Mouse (Mus musculus) heart, embryonic 10.5 days (tissue): ENCODE measurements around the gene 2410131K14Rik. TPM values are rescaled to one million over a fixed set of nuclear protein-coding genes. Genes with fewer than 3 reads are reported as not detected.
A peak's percentile ranks its signal among the peaks of the same experiment; 100 is the strongest.

ENCODE experiments used
- DNase-seq: peaks from one replicate; pipeline ENCODE4 v3.0.0-alpha.2; 2017; ENCODE audit warnings: low spot score
- H3K27ac ChIP-seq: fragments of 300-500 bp; sonication (generic); 2 replicates; pipeline ENCODE4 v1.5.1; 2016; ENCODE audit warnings: mild to moderate bottlenecking
- H3K27me3 ChIP-seq: fragments of 300-500 bp; sonication (generic); 2 replicates; pipeline ENCODE4 v1.6.1; 2016; ENCODE audit warnings: mild to moderate bottlenecking; ENCODE audit not compliant: poor library complexity, insufficient read depth, severe bottlenecking
- H3K36me3 ChIP-seq: fragments of 300-500 bp; sonication (generic); 2 replicates; pipeline ENCODE4 v1.6.1; 2016; ENCODE audit warnings: mild to moderate bottlenecking, moderate library complexity
- H3K4me1 ChIP-seq: fragments of 300-500 bp; sonication (generic); 2 replicates; pipeline ENCODE4 v1.6.1; 2016; ENCODE audit warnings: mild to moderate bottlenecking
- H3K4me3 ChIP-seq: fragments of 300-500 bp; sonication (generic); 2 replicates; pipeline ENCODE4 v1.5.1; 2016; ENCODE audit warnings: mild to moderate bottlenecking, moderate library complexity
- H3K9me3 ChIP-seq: fragments of 300-500 bp; sonication (generic); 2 replicates; pipeline ENCODE4 v1.6.1; 2016; ENCODE audit warnings: mild to moderate bottlenecking, moderate library complexity
- WGBS: fragments of 180-500 bp; shearing (Covaris S2); methylation state at CpG from one replicate; pipeline ENCODE4 v1.1.7; 2016; 5-methylcytosine and 5-hydroxymethylcytosine counted together
- polyA plus RNA-seq: library from polyadenylated mRNA; unstranded; fragments of >200 nt; fragmentation: Nextera tagmentation; extraction: Ambion mirVana; gene quantifications from 2 replicates; pipeline ENCODE4 v1.2.1, GENCODE M21; 2016

2410131K14Rik gene
- polyA plus RNA-seq, 1 experiment from 2014 or later = 9.3 TPM

DNA sequence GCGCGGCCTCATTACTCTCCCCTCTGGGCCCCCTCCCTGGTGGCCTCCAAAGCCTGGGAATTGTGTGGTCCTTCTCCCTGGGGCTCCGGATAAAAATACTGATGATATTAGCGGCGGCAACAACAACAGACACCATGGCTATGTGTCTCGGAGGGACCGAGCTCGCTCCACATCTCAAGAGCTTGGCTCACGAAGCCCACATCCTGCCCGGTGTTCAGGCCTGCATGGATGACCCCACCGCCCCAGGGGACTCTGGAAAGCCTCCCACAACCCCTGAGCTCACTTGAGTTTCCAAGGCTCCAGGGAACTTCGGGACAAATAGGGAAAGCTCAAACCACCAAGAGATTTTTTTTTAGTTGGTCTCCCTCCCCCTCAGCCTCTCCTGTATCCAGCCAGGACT, 5.4 kb upstream of the 2410131K14Rik start:
- no peaks in the 10 kb centered on the region for H3K9me3 ChIP-seq
- no peak for DNase-seq
- H3K36me3 ChIP-seq = peaks cover 20% of the 10 kb centered on the region
- peaks cover 6% of the 10 kb centered on the region; the same call in 1 of the 2 replicates for H3K4me1 ChIP-seq
- H3K4me3 ChIP-seq = no peak overlapping the region
- no peaks in the 10 kb centered on the region for H3K27me3 ChIP-seq
- WGBS = 83% methylated on average over 12 of the region's 12 CpGs
- no peak overlapping the region for H3K27ac ChIP-seq

DNA sequence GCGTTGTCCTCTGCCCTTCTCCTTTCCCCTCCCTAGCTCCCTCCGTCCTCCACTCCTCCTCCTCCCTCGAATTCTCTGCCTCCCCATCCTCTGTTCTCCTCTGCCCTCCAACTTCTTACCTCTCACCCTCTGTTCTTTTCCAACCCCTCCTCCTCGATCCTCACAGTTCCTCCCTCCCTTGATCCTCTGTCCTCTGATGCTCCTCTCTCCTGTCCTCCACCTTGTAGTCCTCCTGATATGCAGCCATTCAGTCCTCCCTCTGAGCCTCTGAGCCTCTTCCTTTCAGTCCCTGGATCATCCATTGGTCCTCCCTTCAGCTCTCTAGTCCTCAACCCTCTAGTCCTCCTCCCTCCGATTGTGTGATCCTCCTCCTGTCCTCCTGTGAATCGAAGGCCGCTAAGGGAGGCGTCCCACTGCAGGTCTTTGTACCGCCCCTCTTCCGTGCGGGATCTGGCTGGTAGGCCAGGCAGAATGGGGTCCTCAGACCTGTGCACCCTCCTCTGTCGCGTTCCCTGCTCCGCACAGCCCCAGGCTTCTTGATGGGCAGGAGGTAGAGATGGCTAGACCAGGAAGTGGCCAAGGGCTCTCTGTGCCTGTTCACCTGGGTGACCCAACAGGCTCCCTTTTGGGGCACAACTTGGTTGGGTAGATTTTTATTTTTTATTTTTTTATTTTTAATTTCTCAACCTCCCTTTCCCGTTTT, 730 bp downstream of the 2410131K14Rik start:
- Histone ChIP-seq H3K4me3 (peak overlapping the region; percentile 70), H3K4me1 (peaks cover 19% of the 10 kb centered on the region), H3K27me3 (no peaks in the 10 kb centered on the region), H3K9me3 (no peaks in the 10 kb centered on the region), H3K36me3 (peaks cover 28% of the 10 kb centered on the region), H3K27ac (peak overlapping the region; percentile 88)
- WGBS = 12% methylated on average over 15 of the region's 15 CpGs
- DNase-seq = no peak

GRCm38 (mm10) chr5:118247378-118247777, 2.4 kb downstream of the 2410131K14Rik start:
- Histone ChIP-seq H3K4me1 (peaks cover 19% of the 10 kb centered on the region), H3K36me3 (peaks cover 25% of the 10 kb centered on the region), H3K4me3 (no peak overlapping the region), H3K9me3 (no peaks in the 10 kb centered on the region), H3K27ac (no peak overlapping the region), H3K27me3 (no peaks in the 10 kb centered on the region)
- no peak for DNase-seq
- 83% methylated on average over 8 of the region's 8 CpGs for WGBS

GRCm38 (mm10) chr5:118250987-118251386, 6.0 kb downstream of the 2410131K14Rik start:
- Histone ChIP-seq H3K27me3 (no peaks in the 10 kb centered on the region), H3K4me1 (peaks cover 14% of the 10 kb centered on the region), H3K36me3 (peaks cover 33% of the 10 kb centered on the region), H3K27ac (no peak overlapping the region), H3K4me3 (no peak overlapping the region), H3K9me3 (no peaks in the 10 kb centered on the region)
- 88% methylated on average over 6 of the region's 7 CpGs for WGBS
- DNase-seq = no peak

DNA sequence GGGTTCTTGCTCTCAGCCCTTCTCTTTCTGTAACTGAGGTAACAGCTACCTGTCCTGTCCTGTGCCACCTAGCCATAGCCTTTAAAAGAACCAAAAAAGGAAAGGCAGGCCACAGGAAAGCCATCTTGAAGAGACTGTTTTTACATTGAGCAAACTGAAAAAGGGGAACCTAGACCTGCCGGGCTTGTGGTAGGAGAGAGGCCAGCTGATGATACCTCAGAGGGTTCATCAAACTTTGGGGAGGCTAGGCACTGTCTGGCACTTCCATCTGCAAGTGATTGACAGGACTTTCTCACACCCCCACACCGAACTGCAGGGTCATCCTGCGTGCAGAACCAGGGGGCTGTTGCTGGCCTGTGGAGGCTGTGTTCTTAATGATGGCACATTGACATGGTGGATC, 8.5 kb downstream of the 2410131K14Rik start:
- Histone ChIP-seq H3K9me3 (no peaks in the 10 kb centered on the region), H3K27me3 (no peaks in the 10 kb centered on the region), H3K36me3 (peaks cover 47% of the 10 kb centered on the region), H3K4me3 (no peak overlapping the region), H3K27ac (no peak overlapping the region), H3K4me1 (0 out of 2 replicates have a peak, but pooled peaks cover 5% of the 10 kb centered on the region)
- no peak for DNase-seq
- WGBS = 74% methylated on average over 3 of the region's 3 CpGs

- 93% methylated on average over 4 of the region's 4 CpGs for whole genome bisulfite sequencing
- no peak for DNase-seq
- H3K4me1 ChIP-seq = peaks cover 8% of the 10 kb centered on the region
- no peak overlapping the region for H3K4me3 ChIP-seq
- no peaks in the 10 kb centered on the region for H3K27me3 ChIP-seq
- no peak overlapping the region for H3K27ac ChIP-seq
- no peaks in the 10 kb centered on the region for H3K9me3 ChIP-seq
- peaks cover 71% of the 10 kb centered on the region for H3K36me3 ChIP-seq
Measured at GRCm38 (mm10) chr5:118256981-118257380, 12.0 kb downstream of the 2410131K14Rik start.

GRCm38 (mm10) chr5:118259152-118259551, 14.1 kb downstream of the 2410131K14Rik start:
- 76% methylated on average over 6 of the region's 6 CpGs for WGBS
- Histone ChIP-seq H3K27ac (no peak overlapping the region), H3K4me3 (no peak overlapping the region), H3K27me3 (no peaks in the 10 kb centered on the region), H3K4me1 (peaks cover 3% of the 10 kb centered on the region), H3K9me3 (no peaks in the 10 kb centered on the region), H3K36me3 (peaks cover 81% of the 10 kb centered on the region)
- DNase-seq = no peak

DNA sequence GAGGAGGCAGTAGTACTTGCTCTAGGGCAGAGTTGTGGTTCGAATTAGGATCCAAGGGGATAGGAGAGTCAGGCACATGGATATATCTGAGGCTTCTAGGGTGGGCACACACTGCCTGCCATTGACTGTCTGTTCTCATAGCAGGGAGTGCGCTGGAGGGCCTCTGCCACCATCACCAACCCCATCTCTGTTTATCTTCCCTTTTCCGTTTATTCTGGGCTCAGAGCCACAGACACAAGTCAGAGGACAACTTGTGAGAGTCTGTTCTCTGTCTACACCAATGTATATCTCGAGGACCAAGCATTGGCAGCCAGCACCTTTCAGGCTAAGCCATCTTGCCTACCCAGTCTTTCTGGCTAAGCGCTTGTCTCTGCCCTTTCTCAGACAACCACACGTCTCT, 14.6 kb downstream of the 2410131K14Rik start:
- H3K27me3 ChIP-seq = no peaks in the 10 kb centered on the region
- DNase-seq = no peak
- no peak overlapping the region for H3K27ac ChIP-seq
- H3K9me3 ChIP-seq = no peaks in the 10 kb centered on the region
- peaks cover 81% of the 10 kb centered on the region for H3K36me3 ChIP-seq
- WGBS = 73% methylated on average over 6 of the region's 6 CpGs
- H3K4me3 ChIP-seq = no peak overlapping the region
- peaks cover 3% of the 10 kb centered on the region for H3K4me1 ChIP-seq

DNA sequence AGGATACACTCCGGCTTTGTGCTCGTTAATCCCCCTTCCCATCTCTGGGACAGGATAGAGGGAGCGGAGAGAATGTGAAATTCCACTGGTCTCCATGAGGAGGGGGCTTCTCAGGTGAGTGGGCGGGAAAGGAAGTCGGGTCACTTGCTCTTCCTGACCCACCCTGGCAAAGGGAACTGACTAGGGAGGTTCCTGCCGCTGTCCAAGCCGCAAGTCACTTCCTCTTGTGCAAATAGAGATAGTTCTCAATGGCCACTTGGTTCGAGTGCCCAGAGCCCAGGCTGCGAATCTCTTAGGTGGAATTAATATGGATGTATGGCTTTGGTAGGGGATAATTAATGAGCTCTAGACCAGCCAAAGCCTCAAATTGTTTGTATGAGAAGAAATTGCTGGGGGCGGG, 15.0 kb downstream of the 2410131K14Rik start:
- H3K27me3 ChIP-seq = no peaks in the 10 kb centered on the region
- H3K27ac ChIP-seq = no peak overlapping the region
- peaks cover 3% of the 10 kb centered on the region for H3K4me1 ChIP-seq
- no peak for DNase-seq
- peaks cover 81% of the 10 kb centered on the region for H3K36me3 ChIP-seq
- H3K9me3 ChIP-seq = no peaks in the 10 kb centered on the region
- 71% methylated on average over 10 of the region's 10 CpGs for WGBS
- no peak overlapping the region for H3K4me3 ChIP-seq

DNA sequence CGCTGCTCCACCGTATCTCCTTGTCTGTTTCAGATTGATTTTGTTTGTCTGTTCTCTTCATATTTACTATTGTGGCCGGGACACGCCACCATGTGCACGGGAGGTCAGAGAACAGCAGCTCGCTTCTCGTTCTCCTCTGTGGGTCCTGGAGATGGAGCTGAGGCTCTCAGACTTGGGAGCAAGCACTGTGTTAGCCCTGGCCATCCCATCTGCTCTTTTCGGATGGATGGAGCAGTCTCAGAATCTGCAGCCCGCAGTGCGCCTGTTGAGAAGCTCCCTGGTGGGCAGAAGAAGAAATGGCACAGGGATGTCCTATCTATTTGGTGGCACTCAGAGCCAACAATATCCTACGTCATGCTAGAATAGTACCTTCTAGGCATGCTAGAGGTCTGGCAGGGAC, 15.6 kb downstream of the 2410131K14Rik start:
- DNase-seq = no peak
- peaks cover 3% of the 10 kb centered on the region for H3K4me1 ChIP-seq
- no peak overlapping the region for H3K4me3 ChIP-seq
- H3K27ac ChIP-seq = no peak overlapping the region
- H3K27me3 ChIP-seq = no peaks in the 10 kb centered on the region
- 87% methylated on average over 11 of the region's 11 CpGs for WGBS
- H3K9me3 ChIP-seq = no peaks in the 10 kb centered on the region
- H3K36me3 ChIP-seq = peaks cover 80% of the 10 kb centered on the region

GRCm38 (mm10) chr5:118261181-118261580, 16.2 kb downstream of the 2410131K14Rik start:
- peaks cover 75% of the 10 kb centered on the region for H3K36me3 ChIP-seq

DNA sequence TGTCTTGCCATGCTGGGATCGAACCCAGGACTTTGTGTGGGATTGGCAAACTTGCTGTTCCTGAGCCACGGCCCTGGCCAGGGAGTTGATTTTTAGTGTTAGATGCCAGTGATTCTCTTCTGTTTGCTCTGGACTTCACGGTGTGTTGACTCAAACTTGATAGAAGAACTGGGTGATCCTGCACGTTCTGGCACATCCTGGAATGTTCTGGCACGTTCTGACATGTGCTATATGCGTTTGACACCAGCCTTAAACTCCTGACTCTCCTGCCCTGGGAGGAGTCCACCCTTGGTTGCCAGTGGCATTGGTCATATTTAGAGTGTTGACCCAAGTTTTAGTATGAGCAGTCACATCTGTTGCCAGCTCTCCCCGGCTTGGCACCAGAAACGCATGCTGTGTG, 17.4 kb downstream of the 2410131K14Rik start:
- peaks cover 3% of the 10 kb centered on the region for H3K4me1 ChIP-seq
- H3K4me3 ChIP-seq = no peak overlapping the region
- DNase-seq = no peak
- no peaks in the 10 kb centered on the region for H3K9me3 ChIP-seq
- peaks cover 10% of the 10 kb centered on the region; the same call in 1 of the 2 replicates for H3K27me3 ChIP-seq
- H3K36me3 ChIP-seq = peaks cover 63% of the 10 kb centered on the region
- WGBS = 92% methylated on average over 8 of the region's 8 CpGs
- H3K27ac ChIP-seq = no peak overlapping the region

More at GRCm38 (mm10) chr5:118261181-118261580, 16.2 kb downstream of the 2410131K14Rik start:
- H3K27ac ChIP-seq = no peak overlapping the region
- DNase-seq = no peak
- H3K27me3 ChIP-seq = no peaks in the 10 kb centered on the region
- WGBS = 93% methylated on average over 9 of the region's 9 CpGs
- peaks cover 3% of the 10 kb centered on the region for H3K4me1 ChIP-seq
- H3K4me3 ChIP-seq = no peak overlapping the region
- H3K9me3 ChIP-seq = no peaks in the 10 kb centered on the region

GRCm38 (mm10) chr5:118264279-118264678, 19.3 kb downstream of the 2410131K14Rik start:
- Histone ChIP-seq H3K27me3 (peaks cover 21% of the 10 kb centered on the region; the same call in 1 of the 2 replicates), H3K4me1 (peaks cover 9% of the 10 kb centered on the region), H3K4me3 (no peak overlapping the region), H3K27ac (no peak overlapping the region), H3K36me3 (peaks cover 44% of the 10 kb centered on the region), H3K9me3 (no peaks in the 10 kb centered on the region)
- DNase-seq = no peak
- 80% methylated on average over 9 of the region's 9 CpGs for WGBS
